Mouse (Mus musculus) bone marrow, adult 2 months (tissue): ENCODE data around the gene Plekha5.

ENCODE experiments used
- CTCF ChIP-seq: fragments of 200-500 bp; IDR thresholded peaks from 2 replicates; pipeline ENCODE4 v1.5.1; 2011; ENCODE audit warnings: low read length, control low read depth; ENCODE audit not compliant: control insufficient read depth, insufficient read depth
- POLR2A ChIP-seq: fragments of 200-500 bp; IDR thresholded peaks from 2 replicates; pipeline ENCODE4 v1.6.1; 2011; ENCODE audit warnings: low read depth, mild to moderate bottlenecking, control low read depth, low read length, borderline replicate concordance; ENCODE audit not compliant: control insufficient read depth

GRCm38 (mm10) chr6:140478031-140478430, 54.2 kb downstream of the Plekha5 start:
- TF ChIP-seq CTCF (no peak), POLR2A (no peak)
